ENCODE assay signal across 10 mouse cellular contexts in genomic region chr1:89547525-89548504, GRCm38 (mm10).
A peak's percentile ranks its signal among the peaks of the same experiment; 100 is the strongest.
DNase-seq lines count a peak whose midpoint lies in the region; ATAC-seq lines count a peak whose summit lies in the region.
"Had no signal": no experiment of that assay in that cellular context is flagged by ENCODE, and none has a peak within 500 bp of the region (broad histone marks: within the 10 kb centered on the region; RNA-seq: fewer than 3 reads in every experiment).

No protein-coding gene starts in this region.

- peaks cover 66% of the 10 kb centered on the region for H3K4me1 ChIP-seq in hindbrain, embryonic 12.5 days
- peaks cover 53% of the 10 kb centered on the region for H3K4me1 ChIP-seq in midbrain, embryonic 15.5 days

- H3K4me2 ChIP-seq in hindbrain, embryonic 12.5 days (replicated peaks) = 0 out of 2 replicates have a peak overlapping the region, but pooled peaks have one; percentile 6
- H3K4me2 ChIP-seq in midbrain, embryonic 15.5 days = no peak overlapping the region

- peak; percentile 58 for DNase-seq in left cerebral cortex, postnatal 4 days
- no peak for DNase-seq in left cerebral cortex, adult 18-20 months (ENCODE audit: low spot score in 2 of 2)
- peak; percentile 61 for DNase-seq in embryo, embryonic 10 days (ENCODE audit: low spot score)
- no peak for DNase-seq in left cerebral cortex, adult 11 months (ENCODE audit: low spot score)
- no peak for DNase-seq in kidney, adult 11 months
- DNase-seq in layer of hippocampus, adult 11-12 months (ENCODE audit: low spot score) = no peak
- DNase-seq: lung, postnatal 36 days had no signal

- 0 out of 2 replicates have a peak overlapping the region, but pooled peaks have one; percentile 23 for H3K9ac ChIP-seq in hindbrain, embryonic 12.5 days
- H3K9ac ChIP-seq in midbrain, embryonic 15.5 days = 0 out of 2 replicates have a peak overlapping the region, but pooled peaks have one; percentile 3

- H3K9me3 ChIP-seq in hindbrain, embryonic 12.5 days (replicated peaks) = no peaks in the 10 kb centered on the region
- no peaks in the 10 kb centered on the region for H3K9me3 ChIP-seq in midbrain, embryonic 15.5 days

- no peak for ATAC-seq in hindbrain, embryonic 12.5 days (ENCODE audit: low FRiP score)
- ATAC-seq in midbrain, embryonic 15.5 days (replicated peaks) = 0 out of 2 replicates have a peak, but pooled peaks have one; percentile 3
- ATAC-seq: inflammation-experienced regulatory T-cells, adult 6 months had no signal

- no peak overlapping the region for H3K4me3 ChIP-seq in hindbrain, embryonic 12.5 days
- no peak overlapping the region for H3K4me3 ChIP-seq in midbrain, embryonic 15.5 days

- peak overlapping the region; percentile 67 for H3K27ac ChIP-seq in hindbrain, embryonic 12.5 days
- peak overlapping the region; percentile 53 for H3K27ac ChIP-seq in midbrain, embryonic 15.5 days

- 35% methylated on average over 18 of the region's 18 CpGs for WGBS in hindbrain, embryonic 12.5 days
- 35% methylated on average over 18 of the region's 18 CpGs for WGBS in midbrain, embryonic 15.5 days

- H3K27me3 ChIP-seq in hindbrain, embryonic 12.5 days = no peaks in the 10 kb centered on the region
- no peaks in the 10 kb centered on the region for H3K27me3 ChIP-seq in midbrain, embryonic 15.5 days (replicated peaks)

- intact Hi-C loops in left cerebral cortex, postnatal 4 days (cut with DNase I) = no loop called here

- H3K36me3 ChIP-seq in hindbrain, embryonic 12.5 days = no peaks in the 10 kb centered on the region
- H3K36me3 ChIP-seq in midbrain, embryonic 15.5 days (replicated peaks) = no peaks in the 10 kb centered on the region

Comparison
In these comparisons a context has a peak if more than half of its experiments do, and no peak if none do; other contexts are left out.
1. DNase-seq: peak in left cerebral cortex, postnatal 4 days (single experiment) and embryo, embryonic 10 days (single experiment); none in left cerebral cortex, adult 18-20 months (0 of 2), left cerebral cortex, adult 11 months (single experiment), kidney, adult 11 months (single experiment) and layer of hippocampus, adult 11-12 months (single experiment).